Mouse (Mus musculus) yolk sac, embryonic 10.5 days (tissue): ENCODE measurements around the gene Dph3.
"Not testable (repeated sequence)": the region's sequence is repeated elsewhere in the genome, so short reads cannot be mapped to it uniquely, and the experiment has no call there.

ENCODE experiments used
- DNase-seq: peaks from one replicate; pipeline ENCODE4 v3.0.0-alpha.2; 2017; ENCODE audit warnings: low spot score

The Dph3 gene

DNA sequence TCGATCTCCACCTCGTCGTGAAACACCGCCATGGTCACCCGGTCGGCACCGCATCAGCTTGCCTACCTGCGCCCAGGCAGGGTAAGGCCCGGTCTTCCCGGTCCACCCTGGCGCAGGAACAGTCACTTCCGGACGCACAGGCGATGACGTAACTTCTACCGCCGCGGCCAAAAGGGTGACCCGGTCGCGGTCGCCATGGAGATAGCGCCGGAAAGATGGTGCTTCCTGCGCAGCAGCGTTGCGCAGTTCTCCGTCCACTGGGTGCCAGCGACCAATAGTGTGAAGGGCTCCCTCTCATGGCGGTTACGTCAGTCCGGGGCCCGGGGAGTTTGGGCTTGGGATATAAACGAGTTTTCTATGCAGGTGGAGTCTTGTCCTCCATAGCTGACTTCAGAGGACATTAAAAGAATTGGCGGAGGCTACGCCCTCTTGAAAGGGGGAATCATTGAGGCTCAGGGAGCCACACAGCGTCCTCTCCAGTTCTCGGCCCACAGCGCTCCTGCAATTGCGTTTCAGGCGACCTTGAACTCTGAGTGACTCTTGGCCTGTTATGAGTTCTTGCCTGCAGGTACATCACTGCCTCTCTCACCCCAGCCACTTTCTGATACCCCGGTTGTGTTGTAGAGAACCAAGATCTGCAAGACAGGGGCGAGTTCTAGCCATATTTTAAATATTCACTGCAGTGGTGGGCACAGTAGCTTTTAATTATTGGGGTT, at the start of gene Dph3:
Gene Dph3 (minus strand): TSS at position 244 of the 716 bp plus-strand sequence.
- DNase-seq: peak; percentile 100

DNA sequence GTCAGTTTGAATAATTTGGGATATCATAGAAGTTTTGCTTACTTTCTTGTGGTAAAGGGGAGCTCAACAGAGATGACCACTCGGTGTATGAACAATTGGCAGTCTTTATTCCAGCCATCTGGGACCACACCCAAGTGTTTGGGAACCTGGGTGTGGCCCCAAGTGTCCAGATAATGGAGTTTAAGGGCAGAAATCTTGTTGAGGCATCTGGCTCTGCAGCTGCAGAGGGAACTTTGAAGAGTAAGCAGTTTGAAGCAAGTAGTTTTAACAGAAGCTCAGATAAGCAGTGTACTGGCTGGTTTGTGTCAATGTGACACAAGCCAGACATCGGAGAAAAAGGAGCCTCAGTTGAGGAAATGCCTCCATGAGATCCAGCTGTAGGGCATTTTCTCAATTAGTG, 48.8 kb upstream of the Dph3 start:
- DNase-seq: peak; percentile 60

DNA sequence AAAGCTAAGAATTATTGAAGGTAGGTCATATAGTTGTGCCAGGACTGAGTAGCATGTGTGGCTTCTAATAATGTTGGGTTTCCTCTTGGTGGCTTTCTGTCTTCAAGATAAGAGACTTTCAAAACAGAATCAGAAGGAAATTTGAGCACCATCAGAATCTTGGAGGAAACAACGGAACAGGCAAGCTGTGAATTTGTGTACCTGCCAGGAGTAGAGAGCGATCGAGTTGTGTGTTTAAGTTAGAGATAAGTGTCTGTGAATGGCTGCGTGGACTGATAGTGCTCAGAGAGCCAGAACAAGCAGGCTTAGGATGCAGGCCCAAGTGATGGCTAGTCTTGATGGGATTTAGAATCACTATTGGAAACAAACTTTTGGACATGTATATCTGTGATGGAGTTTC, 46.3 kb upstream of the Dph3 start:
- no peak for DNase-seq

DNA sequence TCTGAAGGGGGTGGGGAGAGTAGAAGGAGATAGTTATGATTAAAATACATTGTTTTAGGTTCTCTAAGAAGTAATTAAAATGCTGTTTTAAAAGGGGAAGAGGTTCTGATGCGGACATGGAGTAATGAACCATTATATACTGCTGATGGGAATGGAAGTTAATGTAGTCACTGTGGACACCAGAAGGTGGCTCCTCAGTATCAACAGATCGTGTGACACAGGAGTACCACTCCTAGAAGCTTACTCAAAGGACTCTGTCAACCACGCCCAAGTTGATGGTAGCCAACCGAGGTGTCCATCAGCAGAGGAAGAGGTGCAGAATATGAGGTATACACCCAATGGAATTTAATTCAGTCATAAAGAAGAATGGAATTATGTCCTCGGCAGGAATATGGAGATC, 42.9 kb upstream of the Dph3 start:
- DNase-seq: no peak

DNA sequence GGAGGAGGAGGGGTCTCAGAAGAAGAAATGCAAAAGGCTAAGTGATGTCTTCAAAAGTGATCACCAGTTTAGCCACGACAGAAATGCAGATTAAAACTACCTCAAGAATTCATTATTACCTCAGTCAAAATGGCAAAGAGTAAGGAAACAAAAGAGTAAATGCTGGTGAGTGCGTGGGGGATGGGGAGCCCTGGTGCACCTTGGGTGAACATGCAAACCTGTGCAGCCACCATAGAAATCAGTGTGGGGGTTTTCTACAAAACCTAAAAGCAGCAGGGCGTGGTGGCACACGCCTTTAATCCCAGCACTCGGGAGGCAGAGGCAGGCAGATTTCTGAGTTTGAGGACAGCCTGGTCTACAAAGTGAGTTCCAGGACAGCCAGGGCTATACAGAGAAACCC, 39.7 kb upstream of the Dph3 start:
- DNase-seq: not testable (repeated sequence)

DNA sequence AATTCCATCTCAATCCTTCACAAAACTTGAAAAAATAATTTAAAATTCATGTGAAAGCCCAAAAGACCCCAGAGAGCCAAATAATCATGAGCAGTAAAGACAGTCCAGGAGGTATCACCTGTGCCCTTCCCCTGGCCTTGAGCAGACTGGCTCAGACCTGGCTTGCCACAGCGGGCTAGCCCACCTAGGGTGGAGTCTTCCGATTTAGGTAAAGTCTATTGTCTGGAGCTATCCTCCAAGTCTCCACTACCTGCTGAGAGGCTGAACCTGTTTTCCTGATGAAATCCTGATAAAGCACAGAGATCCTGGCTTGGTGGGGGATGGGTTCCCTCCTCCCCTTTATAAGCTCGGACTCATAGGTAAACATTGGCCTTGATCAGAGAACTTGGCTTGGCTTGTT, 38.7 kb upstream of the Dph3 start:
- no peak for DNase-seq

DNA sequence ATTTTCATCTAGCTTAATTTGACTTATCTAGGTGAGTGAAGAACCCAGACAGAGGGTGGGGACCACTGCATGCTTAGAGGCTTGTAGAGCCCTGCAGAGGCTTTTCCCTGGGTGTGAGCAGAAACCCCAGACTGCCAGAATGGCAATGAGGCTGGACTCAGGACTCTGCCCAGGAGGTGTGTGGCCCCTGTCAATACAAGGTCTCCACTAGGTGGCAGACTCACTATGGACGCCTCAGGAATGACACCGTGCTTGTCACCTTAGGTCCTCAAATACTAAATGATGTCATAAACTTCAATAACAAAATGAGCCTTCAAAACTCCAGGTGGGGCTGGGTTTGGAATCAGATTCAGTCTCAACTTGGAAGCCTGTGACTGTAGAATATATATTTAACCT, 36.4 kb upstream of the Dph3 start:
- DNase-seq: no peak

DNA sequence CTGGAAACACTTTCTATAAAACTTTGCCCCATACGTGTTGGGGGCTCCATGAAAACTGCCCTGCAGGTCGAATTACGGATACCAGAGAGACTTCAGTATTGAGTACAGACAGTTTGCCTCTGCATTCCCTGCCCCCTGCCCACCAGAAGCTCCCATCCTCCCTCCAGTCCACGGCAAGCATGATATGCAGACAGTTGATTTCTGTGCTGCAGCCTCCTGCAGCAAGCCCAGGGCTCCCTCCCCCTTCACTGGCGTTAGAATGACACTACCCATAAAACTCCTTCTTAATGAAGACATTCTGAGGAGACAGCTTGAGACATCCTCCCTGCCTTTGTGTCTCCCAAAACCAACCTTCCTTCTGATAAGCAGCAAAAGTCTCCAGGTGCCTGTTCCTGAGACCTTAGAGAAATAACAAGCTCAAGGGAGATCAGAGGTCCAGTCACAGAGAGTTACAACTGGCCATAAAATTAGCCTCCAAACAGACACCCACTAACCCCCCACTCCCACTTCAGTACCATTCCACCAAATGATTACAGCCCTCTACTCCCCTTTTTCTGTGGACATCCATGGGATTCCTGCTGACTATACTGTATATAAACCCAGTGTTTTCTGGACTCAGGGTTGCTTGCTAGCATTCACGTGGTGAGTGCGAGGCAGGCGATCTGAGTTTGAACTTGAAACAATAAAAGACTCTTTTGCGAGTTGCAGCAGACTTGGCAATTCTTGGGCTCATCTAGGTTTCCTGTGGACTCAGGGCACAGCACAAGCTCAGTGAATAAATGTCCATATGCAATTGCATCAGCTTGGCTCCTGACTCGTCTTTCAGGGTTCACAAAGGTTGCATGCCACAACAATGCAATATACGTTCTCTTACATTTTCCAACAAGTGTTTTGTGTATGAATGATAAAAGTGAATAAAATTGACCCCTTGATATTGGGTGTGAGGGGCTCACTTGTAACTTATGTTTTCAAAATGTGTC, 35.7 kb upstream of the Dph3 start:
- no peak for DNase-seq

DNA sequence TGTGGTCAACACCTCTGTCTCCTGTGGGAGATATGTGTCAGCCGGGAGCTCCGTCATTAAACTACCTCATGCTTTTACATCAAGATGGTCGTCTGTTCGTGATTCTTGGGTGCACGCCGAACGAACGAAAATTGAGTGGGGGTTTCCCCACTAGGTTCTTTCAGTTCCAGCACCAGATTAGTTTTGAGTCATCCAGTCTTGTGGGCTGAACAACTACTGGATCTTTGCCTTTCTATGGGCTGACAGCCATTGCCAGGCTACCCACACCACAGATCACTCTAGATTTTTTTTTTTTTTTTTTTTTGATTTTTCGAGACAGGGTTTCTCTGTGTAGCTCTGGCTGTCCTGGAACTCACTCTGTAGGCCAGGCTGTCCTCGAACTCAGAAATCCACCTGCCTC, 26.6 kb upstream of the Dph3 start:
- DNase-seq: not testable (repeated sequence)

DNA sequence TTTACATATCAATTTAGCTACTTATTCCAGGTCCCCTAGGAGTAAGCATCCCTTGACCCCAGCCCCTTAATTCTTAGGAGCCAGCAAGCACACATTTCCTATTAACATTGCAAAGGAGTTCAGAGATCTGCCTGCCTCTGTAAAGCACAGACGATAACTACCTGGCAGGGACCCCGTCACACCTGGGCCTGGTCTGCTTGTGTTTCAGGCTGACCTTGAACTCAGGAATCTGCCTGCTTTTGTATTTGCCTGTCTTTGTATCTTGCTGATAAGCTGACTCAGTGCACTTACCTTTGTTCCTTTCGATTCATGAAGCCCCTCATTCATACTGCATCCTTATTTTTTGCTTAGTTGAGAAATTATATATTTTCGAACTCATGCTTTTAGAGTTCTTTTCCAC, 21.4 kb upstream of the Dph3 start:
- DNase-seq: no peak

DNA sequence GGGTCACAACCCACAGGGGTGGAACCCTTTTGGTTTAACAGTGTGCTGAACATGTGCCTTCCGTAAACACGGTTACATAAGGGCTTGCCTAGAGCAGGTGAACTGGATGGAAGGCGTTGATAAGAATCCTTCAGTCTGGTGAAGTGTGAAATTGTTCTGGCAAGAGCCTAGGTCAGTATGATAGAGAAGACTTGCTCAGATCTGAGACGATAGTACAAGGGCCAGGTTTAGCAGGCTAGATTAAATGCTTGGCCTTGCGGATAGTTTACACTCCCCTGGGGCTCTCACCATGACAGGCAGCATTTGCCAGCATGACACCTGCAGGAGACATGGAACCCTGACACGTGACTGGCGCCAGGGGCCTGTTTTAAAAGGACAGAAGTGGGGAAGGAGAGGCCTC, 20.1 kb upstream of the Dph3 start:
- DNase-seq: peak; percentile 12

DNA sequence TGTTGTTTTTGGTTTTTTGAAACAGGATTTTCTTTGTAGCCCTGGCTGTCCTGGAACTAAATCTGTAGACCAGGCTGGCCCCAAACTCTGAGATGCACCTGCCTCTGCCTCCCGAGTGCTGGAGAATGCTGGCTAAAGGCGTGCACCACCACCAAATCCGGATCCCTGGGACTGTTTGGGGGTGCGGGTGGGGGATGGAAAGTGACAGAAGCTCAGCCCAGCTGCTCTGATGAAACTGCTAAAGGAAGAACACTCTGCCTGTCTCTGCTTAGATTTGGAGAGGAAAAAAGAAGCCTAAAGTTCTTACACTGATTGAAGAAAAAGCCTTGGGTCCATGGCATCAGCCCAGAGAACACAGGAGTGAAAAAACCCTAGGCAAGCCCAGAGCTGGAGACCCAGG, 18.0 kb upstream of the Dph3 start:
- no peak for DNase-seq

DNA sequence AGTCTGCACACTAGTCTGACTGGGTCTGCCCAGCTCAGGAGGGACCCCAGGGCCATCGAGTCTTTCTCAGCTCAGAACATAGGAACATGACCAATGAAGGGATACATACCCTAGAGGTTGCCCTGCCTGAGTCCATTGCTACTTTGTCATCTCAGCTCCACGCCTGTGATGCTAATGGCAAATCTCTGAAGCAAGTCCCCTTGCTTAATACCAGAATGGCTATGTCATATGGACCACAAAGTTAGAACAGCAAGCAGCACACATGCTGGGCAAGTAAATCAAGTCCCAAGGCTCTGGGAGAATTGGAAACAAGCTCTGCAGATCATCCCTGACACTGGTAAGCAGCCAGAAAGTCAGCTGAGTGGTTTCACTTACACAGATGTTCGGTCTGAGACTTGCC, 13.4 kb upstream of the Dph3 start:
- no peak for DNase-seq

DNA sequence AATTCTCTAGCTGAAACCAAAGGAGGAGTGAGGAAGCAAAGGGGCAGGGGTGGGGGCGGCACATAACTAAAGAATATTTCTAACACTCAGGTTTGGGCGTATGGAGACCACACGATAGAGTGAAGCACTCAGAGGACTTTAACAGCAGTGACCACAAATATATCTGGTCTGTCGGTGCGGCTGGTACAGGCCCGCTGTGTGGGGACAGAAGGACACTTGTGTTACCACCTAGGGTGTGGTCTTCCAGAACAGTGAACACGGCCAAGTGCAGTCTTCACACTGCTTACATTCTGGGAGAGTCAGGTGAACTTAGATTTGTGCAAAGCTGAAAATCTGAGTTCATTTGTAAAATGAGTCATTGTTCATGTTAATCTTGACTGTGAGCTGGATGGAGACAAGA, 12.2 kb upstream of the Dph3 start:
- DNase-seq: no peak

DNA sequence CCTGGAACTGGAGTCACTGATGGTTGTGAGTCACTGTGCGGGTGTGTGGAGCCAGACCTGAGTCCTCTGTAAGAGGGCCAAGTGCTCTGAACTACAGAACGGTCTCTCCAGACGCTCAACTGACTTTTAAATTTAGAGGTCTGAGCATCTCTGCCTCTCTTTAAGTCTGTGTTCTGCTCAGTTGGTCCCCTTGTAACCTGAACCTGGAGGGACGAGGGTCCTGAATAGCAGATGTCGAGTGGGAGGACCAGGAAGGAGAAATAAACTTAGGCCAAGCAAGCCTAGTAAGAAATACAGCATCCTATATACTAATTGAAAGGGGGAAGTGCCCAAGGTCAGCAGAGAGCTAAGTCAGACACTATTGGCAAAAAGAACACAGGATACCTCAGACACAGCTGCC, 11.2 kb upstream of the Dph3 start:
- DNase-seq: no peak

DNA sequence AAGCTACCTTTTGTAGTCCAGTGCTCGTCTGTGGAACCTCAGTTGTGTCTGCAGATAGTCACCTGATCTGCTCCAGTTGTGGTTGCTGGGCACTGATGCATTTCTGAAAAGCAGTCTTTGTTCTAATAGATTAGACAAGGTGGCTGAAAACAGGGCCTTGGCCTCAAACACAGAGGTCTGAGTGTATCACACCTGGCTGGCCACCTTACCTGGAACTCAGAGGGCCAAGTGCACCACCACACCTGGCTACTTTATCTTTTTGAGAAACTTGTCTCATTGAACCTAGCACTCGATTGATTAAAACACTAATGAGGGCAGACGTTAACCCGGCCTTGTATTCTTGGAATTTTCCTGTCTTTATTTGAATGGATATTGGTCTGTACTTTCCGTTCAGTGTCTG, 10.1 kb upstream of the Dph3 start:
- DNase-seq: no peak

DNA sequence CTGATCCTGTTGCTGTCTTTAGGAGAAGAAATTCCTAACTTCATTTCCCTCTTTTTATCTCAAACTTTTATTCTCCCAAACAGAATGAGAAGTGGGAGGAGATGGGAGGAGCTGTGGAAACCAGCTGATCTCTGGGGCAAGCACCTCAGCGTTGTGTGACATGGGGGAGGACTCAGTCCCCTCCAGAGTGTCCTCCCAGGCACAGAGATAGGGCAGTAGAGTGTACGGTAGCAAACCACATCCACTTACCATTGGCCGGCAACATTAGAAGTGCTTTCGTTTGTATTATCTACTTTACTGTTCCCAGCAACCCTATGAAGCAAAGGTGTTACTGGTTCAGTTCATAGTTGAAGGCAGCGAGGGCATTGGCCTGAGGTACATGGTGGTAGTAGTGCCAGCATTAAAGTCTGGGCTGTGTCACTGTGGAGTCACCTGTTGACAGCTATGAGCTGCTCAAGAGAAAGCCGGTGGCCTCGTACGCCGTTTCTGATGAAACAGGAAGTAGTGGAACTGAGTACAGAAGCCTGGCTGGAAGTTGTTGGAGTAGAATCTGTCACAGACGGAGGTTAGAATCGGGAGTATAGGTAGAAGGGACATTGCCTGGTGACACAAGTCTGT, 8.1 kb upstream of the Dph3 start:
- DNase-seq: no peak

DNA sequence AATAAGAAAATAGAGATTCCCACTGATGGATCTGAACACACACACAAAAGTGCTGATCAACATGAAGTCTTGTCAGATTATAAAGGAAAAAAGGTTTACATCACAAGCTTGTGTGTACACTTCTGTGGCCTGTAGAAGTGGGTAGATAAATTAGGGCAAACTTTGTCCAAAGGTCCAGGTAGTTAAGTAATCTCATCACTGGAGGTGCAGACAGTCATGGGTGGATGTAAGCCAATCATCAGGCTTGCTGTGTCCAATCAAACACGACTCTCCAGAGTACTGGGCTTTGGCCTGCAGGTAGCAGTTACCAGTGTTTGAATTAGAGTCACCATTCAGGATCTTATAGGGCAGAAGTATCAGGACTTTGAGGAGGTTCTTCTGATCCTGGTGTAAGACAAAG, 7.5 kb upstream of the Dph3 start:
- DNase-seq: no peak

DNA sequence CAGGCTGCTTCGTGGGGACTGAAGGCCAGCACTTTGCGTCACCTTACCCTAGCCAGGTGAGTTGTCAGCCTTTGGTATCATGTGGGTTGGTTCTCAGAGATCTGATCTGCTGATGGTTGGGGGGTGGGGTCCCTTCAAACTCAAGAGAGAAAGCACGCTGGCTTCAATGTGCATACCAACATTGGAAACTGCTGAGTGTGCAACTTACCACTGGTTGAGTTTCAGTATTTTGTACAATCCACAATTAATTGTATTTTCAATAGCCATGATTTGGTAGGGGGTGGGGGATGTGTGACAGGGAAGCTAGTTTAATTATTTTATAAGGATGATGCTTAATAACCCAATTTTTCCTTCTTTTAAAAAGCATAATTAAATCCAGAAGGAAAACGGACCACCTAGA, 6.2 kb upstream of the Dph3 start:
- DNase-seq: no peak

DNA sequence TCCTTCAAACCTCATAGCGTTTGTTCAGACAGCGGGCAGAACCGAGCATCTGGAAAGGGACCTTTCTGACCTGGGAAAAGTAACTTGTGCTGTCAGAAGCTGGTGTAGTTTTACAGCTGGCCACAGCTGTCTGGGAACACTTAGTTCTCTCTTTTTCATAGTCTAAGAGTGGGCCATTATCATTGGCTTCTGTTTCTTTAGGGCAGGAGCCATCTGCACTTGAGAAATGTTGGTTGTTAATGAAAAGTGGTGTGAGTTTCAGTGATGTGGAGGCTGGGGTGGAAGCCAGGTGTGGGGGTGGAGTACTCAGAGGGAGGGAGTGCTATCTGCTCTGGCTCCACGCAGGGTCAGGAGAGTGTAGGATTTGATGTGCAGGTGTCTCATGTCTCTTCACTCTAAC, 5.6 kb upstream of the Dph3 start:
- DNase-seq: no peak

DNA sequence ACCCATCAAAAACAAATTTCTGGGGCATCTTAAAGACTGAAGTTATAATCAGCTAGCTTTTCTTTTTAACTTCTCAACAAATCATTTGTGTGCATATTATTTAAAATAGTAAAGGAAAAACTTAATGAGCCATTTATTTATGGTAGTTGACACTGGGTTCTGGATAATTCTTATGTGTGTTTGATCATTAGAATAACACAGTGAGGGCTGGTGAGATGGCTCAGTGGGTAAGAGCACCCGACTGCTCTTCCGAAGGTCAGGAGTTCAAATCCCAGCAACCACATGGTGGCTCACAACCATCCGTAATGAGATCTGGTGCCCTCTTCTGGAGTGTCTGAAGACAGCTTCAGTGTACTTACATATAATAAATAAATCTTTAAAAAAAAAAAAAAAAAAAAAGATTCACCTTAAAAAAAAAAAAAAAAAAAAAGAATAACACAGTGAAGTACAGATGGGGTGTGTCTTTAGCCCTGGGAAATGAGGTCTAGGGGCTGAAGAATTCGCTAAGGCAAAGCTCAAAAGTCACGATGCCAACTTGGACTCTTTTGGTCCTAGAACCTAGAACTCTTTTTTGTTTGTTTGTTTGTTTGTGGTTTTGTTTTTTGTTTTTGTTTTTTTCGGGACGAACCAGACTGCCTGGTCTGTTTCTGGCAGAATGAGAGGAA, 2.2 kb upstream of the Dph3 start:
- not testable (repeated sequence) for DNase-seq

DNA sequence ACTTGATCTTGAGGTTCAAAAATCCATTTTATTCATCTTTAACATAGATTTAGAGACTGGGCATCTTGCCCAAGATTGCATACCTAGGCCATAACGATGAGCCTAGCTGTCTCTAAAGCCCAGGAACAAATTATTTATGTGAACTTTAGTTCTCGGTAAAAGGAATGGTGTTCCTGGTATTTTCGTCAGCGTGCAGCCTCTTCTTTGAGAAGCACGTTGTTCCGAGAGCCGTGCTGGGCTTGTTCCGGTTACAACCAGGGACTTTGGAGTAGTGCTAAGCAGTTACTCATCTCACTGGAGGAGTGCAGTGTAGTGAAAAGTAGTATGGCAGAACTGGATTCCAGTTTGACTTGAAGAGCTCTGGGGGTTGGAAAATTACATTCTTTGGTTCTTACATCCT, 697 bp upstream of the Dph3 start:
- DNase-seq: peak; percentile 18
